8 mouse cellular contexts compared by ENCODE assay signal in the genomic region with DNA sequence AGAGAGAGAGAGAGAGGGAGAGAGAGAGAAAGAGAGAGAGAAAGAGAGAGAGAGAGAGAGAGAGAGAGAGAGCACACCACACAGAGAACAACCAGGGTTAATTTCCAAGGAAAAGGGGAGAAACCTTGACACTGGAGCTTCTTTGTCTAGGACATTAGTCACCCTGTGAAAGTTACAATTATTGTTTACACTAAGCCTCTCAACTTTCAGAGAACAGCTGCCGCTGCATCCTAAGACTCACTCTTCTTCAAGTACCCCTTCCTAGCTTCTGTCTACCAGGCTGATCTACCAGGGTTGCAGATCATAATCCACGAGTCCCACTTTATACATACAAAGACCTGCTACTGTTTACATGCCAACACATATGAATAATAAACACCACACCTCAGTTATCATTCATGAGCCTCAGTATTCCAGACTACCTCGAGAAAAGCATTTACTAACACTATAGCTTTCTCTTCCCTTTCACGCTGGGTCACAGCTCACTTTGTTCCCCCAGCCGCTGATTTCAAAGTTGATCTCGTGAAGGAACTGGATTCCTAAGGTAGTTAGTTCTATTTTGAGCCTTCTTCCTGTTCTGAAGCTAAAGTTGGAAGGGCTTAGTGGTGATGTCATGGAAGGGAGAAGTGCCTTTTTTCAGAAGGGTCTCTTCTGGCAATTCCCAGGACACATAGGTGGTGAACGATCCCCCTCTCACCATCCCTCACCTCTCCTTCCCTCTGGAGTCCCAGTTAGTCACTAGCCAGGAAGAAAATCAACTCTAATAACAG.
A peak's percentile ranks its signal among the peaks of the same experiment; 100 is the strongest.
DNase-seq lines count a peak whose midpoint lies in the region; ATAC-seq and TF ChIP-seq lines count a peak whose summit lies in the region.

No protein-coding gene starts in this region.

- peaks cover 5% of the 10 kb centered on the region; the same call in 1 of the 2 replicates for H3K4me1 ChIP-seq in lung, adult 2 months (ENCODE audit: control insufficient read depth, insufficient read depth, low read length)
- H3K4me1 ChIP-seq in liver, embryonic 11.5 days (replicated peaks; ENCODE audit: control insufficient read depth, insufficient read depth, low read length) = peaks cover 8% of the 10 kb centered on the region; the same call in 1 of the 2 replicates
- H3K4me1 ChIP-seq in stomach, embryonic 14.5 days (ENCODE audit: control insufficient read depth, insufficient read depth, low read length) = peaks cover 16% of the 10 kb centered on the region

- peak overlapping the region; percentile 95 for H3K4me2 ChIP-seq in liver, embryonic 11.5 days
- peak overlapping the region; percentile 80 for H3K4me2 ChIP-seq in stomach, embryonic 14.5 days (replicated peaks; ENCODE audit: low read depth, low read length)

- no peaks in the 10 kb centered on the region for H3K9me3 ChIP-seq in liver, embryonic 11.5 days (ENCODE audit: control insufficient read depth, low read length)
- H3K9me3 ChIP-seq in stomach, embryonic 14.5 days (ENCODE audit: control insufficient read depth, low read depth, low read length) = no peaks in the 10 kb centered on the region

- peak; percentile 13; the same call in 1 of the 2 replicates for ATAC-seq in granulocyte monocyte progenitor cell, adult 5-6 weeks (replicated peaks; ENCODE audit: poor library complexity, severe bottlenecking)
- no peak for ATAC-seq in liver, embryonic 11.5 days (replicated peaks; ENCODE audit: low FRiP score)
- no peak for ATAC-seq in stomach, embryonic 14.5 days (ENCODE audit: insufficient number of reproducible peaks, insufficient read depth, low FRiP score, low read depth)

- no peaks in the 10 kb centered on the region for H3K36me3 ChIP-seq in liver, embryonic 11.5 days (ENCODE audit: control insufficient read depth, insufficient read depth, low read length)
- H3K36me3 ChIP-seq in stomach, embryonic 14.5 days (ENCODE audit: control insufficient read depth, insufficient read depth, low read length) = no peaks in the 10 kb centered on the region

- DNase-seq in lung, adult 2 months = no peak
- DNase-seq in lung, postnatal 14 days = no peak
- DNase-seq in liver, embryonic 11.5 days (ENCODE audit: low spot score) = no peak
- no peak for DNase-seq in gastrocnemius, postnatal 36 days
- DNase-seq in right cerebral cortex, postnatal 14 days = no peak
- DNase-seq in urinary bladder, postnatal 25 days (ENCODE audit: low spot score) = no peak

- peak overlapping the region; percentile 84 for H3K4me3 ChIP-seq in lung, adult 2 months (replicated peaks; ENCODE audit: extremely low read depth, low read depth, low read length)
- H3K4me3 ChIP-seq in liver, embryonic 11.5 days (ENCODE audit: low read depth, low read length) = no peak overlapping the region; the same call in 1 of the 2 replicates
- peak overlapping the region; percentile 74 for H3K4me3 ChIP-seq in stomach, embryonic 14.5 days (ENCODE audit: low read depth, low read length)

- H3K9ac ChIP-seq in liver, embryonic 11.5 days (ENCODE audit: low read depth, low read length) = no peak overlapping the region
- H3K9ac ChIP-seq in stomach, embryonic 14.5 days (replicated peaks; ENCODE audit: low read depth, low read length) = no peak overlapping the region

- WGBS in lung, adult 2 months = 6% methylated on average over 7 of the region's 7 CpGs
- WGBS in liver, embryonic 11.5 days = 35% methylated on average over 7 of the region's 7 CpGs
- WGBS in stomach, embryonic 14.5 days = 15% methylated on average over 7 of the region's 7 CpGs

- peaks cover 11% of the 10 kb centered on the region; the same call in 1 of the 2 replicates for H3K27me3 ChIP-seq in liver, embryonic 11.5 days (replicated peaks; ENCODE audit: control insufficient read depth, insufficient read depth, low read length)
- no peaks in the 10 kb centered on the region for H3K27me3 ChIP-seq in stomach, embryonic 14.5 days (ENCODE audit: control insufficient read depth, insufficient read depth, low read length)

- H3K27ac ChIP-seq in liver, embryonic 11.5 days (ENCODE audit: low read depth, low read length) = no peak overlapping the region
- H3K27ac ChIP-seq in stomach, embryonic 14.5 days (ENCODE audit: low read length) = peak overlapping the region; percentile 30; the same call in 1 of the 2 replicates

- no peak for TF ChIP-seq CTCF in lung, adult 2 months (IDR thresholded peaks at IDR 0.05; ENCODE audit: insufficient read depth, low read length)

- intact Hi-C loops in gastrocnemius, postnatal 36 days (cut with DNase I) = loop anchor here (5.0 kb wide), 1 partner anchor 187 kb away; no protein-coding TSS in a partner anchor

- no peak for TF ChIP-seq POLR2A in lung, adult 2 months (IDR thresholded peaks at IDR 0.05; ENCODE audit: borderline replicate concordance, extremely low read depth, low read depth, low read length)
